Mouse (Mus musculus): ENCODE data around the gene Trpt1. TPM values are rescaled to one million over a fixed set of nuclear protein-coding genes. Genes with fewer than 3 reads are reported as not detected.

Trpt1 gene
- polyA plus RNA-seq, 1 experiment from 2014 or later: 10.6 TPM

GRCm38 (mm10) chr19:6994489-6994888, 1.4 kb upstream of the Trpt1 start:
- peaks cover 10% of the 10 kb centered on the region for H3K4me1 ChIP-seq (replicated peaks; ENCODE audit: control insufficient read depth, insufficient read depth, low read length)
- 0 out of 2 replicates have a peak, but pooled peaks cover 1% of the 10 kb centered on the region for H3K36me3 ChIP-seq (ENCODE audit: control insufficient read depth, insufficient read depth, low read length)
- 86% methylated on average over 8 of the region's 8 CpGs for WGBS
- H3K4me2 ChIP-seq (replicated peaks; ENCODE audit: low read depth, low read length): 0 out of 2 replicates have a peak overlapping the region, but pooled peaks have one; percentile 78
- no peak overlapping the region for H3K4me3 ChIP-seq (ENCODE audit: low read depth, low read length)
- no peaks in the 10 kb centered on the region for H3K9me3 ChIP-seq (ENCODE audit: control insufficient read depth, low read length)
- H3K27me3 ChIP-seq (ENCODE audit: control insufficient read depth, insufficient read depth, low read length): no peaks in the 10 kb centered on the region
- no peak overlapping the region for H3K9ac ChIP-seq (ENCODE audit: low read depth, low read length)
- H3K27ac ChIP-seq (ENCODE audit: low read depth, low read length): no peak overlapping the region
- ATAC-seq (ENCODE audit: low FRiP score) (no peak), DNase-seq (ENCODE audit: low spot score) (no peak)

GRCm38 (mm10) chr19:6995255-6995991, 508 bp upstream of the Trpt1 start:
- WGBS: 49% methylated on average over 21 of the region's 21 CpGs
- peak overlapping the region; percentile 52 for H3K4me3 ChIP-seq (ENCODE audit: low read depth, low read length)
- H3K4me1 ChIP-seq (replicated peaks; ENCODE audit: control insufficient read depth, insufficient read depth, low read length): peaks cover 10% of the 10 kb centered on the region
- no peaks in the 10 kb centered on the region for H3K9me3 ChIP-seq (ENCODE audit: control insufficient read depth, low read length)
- DNase-seq (ENCODE audit: low spot score): no peak
- H3K27me3 ChIP-seq (ENCODE audit: control insufficient read depth, insufficient read depth, low read length): no peaks in the 10 kb centered on the region
- 0 out of 2 replicates have a peak, but pooled peaks cover 4% of the 10 kb centered on the region for H3K36me3 ChIP-seq (ENCODE audit: control insufficient read depth, insufficient read depth, low read length)
- H3K9ac ChIP-seq (ENCODE audit: low read depth, low read length): peak overlapping the region; percentile 61
- peak overlapping the region; percentile 78 for H3K4me2 ChIP-seq (replicated peaks; ENCODE audit: low read depth, low read length)
- no peak overlapping the region for H3K27ac ChIP-seq (ENCODE audit: low read depth, low read length)
- ATAC-seq (ENCODE audit: low FRiP score): no peak

- 84% methylated on average over 9 of the region's 9 CpGs for WGBS
- H3K9ac ChIP-seq (ENCODE audit: low read depth, low read length): no peak overlapping the region
These were observed 1.9 kb downstream of the Trpt1 start for GRCm38 (mm10) chr19:6997721-6998290.

GRCm38 (mm10) chr19:6999360-7000063, 3.6 kb downstream of the Trpt1 start:
- no peaks in the 10 kb centered on the region for H3K9me3 ChIP-seq (ENCODE audit: control insufficient read depth, low read length)
- no peak overlapping the region for H3K27ac ChIP-seq (ENCODE audit: low read depth, low read length)
- H3K36me3 ChIP-seq (ENCODE audit: control insufficient read depth, insufficient read depth, low read length): 0 out of 2 replicates have a peak, but pooled peaks cover 4% of the 10 kb centered on the region
- ATAC-seq (ENCODE audit: low FRiP score) (no peak), DNase-seq (ENCODE audit: low spot score) (no peak)
- 93% methylated on average over 19 of the region's 19 CpGs for WGBS
- no peak overlapping the region for H3K9ac ChIP-seq (ENCODE audit: low read depth, low read length)
- peaks cover 7% of the 10 kb centered on the region; the same call in 1 of the 2 replicates for H3K4me1 ChIP-seq (replicated peaks; ENCODE audit: control insufficient read depth, insufficient read depth, low read length)
- H3K4me2 ChIP-seq (replicated peaks; ENCODE audit: low read depth, low read length): no peak overlapping the region
- no peaks in the 10 kb centered on the region for H3K27me3 ChIP-seq (ENCODE audit: control insufficient read depth, insufficient read depth, low read length)
- H3K4me3 ChIP-seq (ENCODE audit: low read depth, low read length): no peak overlapping the region

More at GRCm38 (mm10) chr19:6997721-6998290, 1.9 kb downstream of the Trpt1 start:
- Histone ChIP-seq H3K4me1 (replicated peaks; ENCODE audit: control insufficient read depth, insufficient read depth, low read length) (peaks cover 10% of the 10 kb centered on the region; the same call in 1 of the 2 replicates), H3K4me2 (replicated peaks; ENCODE audit: low read depth, low read length) (no peak overlapping the region), H3K36me3 (ENCODE audit: control insufficient read depth, insufficient read depth, low read length) (0 out of 2 replicates have a peak, but pooled peaks cover 4% of the 10 kb centered on the region), H3K9me3 (ENCODE audit: control insufficient read depth, low read length) (no peaks in the 10 kb centered on the region), H3K27ac (ENCODE audit: low read depth, low read length) (no peak overlapping the region), H3K4me3 (ENCODE audit: low read depth, low read length) (no peak overlapping the region), H3K27me3 (ENCODE audit: control insufficient read depth, insufficient read depth, low read length) (no peaks in the 10 kb centered on the region)
- DNase-seq (ENCODE audit: low spot score): no peak
- ATAC-seq (ENCODE audit: low FRiP score): no peak

GRCm38 (mm10) chr19:7006892-7007593, 11.1 kb downstream of the Trpt1 start:
- Histone ChIP-seq H3K36me3 (ENCODE audit: control insufficient read depth, insufficient read depth, low read length) (no peaks in the 10 kb centered on the region), H3K27me3 (ENCODE audit: control insufficient read depth, insufficient read depth, low read length) (no peaks in the 10 kb centered on the region), H3K4me1 (replicated peaks; ENCODE audit: control insufficient read depth, insufficient read depth, low read length) (no peaks in the 10 kb centered on the region), H3K9ac (ENCODE audit: low read depth, low read length) (no peak overlapping the region), H3K9me3 (ENCODE audit: control insufficient read depth, low read length) (no peaks in the 10 kb centered on the region), H3K4me2 (replicated peaks; ENCODE audit: low read depth, low read length) (no peak overlapping the region), H3K27ac (ENCODE audit: low read depth, low read length) (no peak overlapping the region), H3K4me3 (ENCODE audit: low read depth, low read length) (no peak overlapping the region)
- WGBS: 89% methylated on average over 8 of the region's 9 CpGs
- ATAC-seq (ENCODE audit: low FRiP score): no peak
- DNase-seq (ENCODE audit: low spot score): no peak

GRCm38 (mm10) chr19:7012426-7012825, 16.5 kb downstream of the Trpt1 start:
- Histone ChIP-seq H3K4me1 (replicated peaks; ENCODE audit: control insufficient read depth, insufficient read depth, low read length) (no peaks in the 10 kb centered on the region), H3K4me3 (ENCODE audit: low read depth, low read length) (no peak overlapping the region), H3K27ac (ENCODE audit: low read depth, low read length) (no peak overlapping the region), H3K9ac (ENCODE audit: low read depth, low read length) (no peak overlapping the region), H3K4me2 (replicated peaks; ENCODE audit: low read depth, low read length) (no peak overlapping the region), H3K36me3 (ENCODE audit: control insufficient read depth, insufficient read depth, low read length) (no peaks in the 10 kb centered on the region), H3K27me3 (ENCODE audit: control insufficient read depth, insufficient read depth, low read length) (no peaks in the 10 kb centered on the region), H3K9me3 (ENCODE audit: control insufficient read depth, low read length) (no peaks in the 10 kb centered on the region)
- 74% methylated on average over 4 of the region's 4 CpGs for whole genome bisulfite sequencing
- ATAC-seq (ENCODE audit: low FRiP score) (no peak), DNase-seq (ENCODE audit: low spot score) (no peak)

- H3K4me1 ChIP-seq (replicated peaks; ENCODE audit: control insufficient read depth, insufficient read depth, low read length): no peaks in the 10 kb centered on the region
- H3K36me3 ChIP-seq (ENCODE audit: control insufficient read depth, insufficient read depth, low read length): no peaks in the 10 kb centered on the region
These were observed 18.1 kb downstream of the Trpt1 start for GRCm38 (mm10) chr19:7013984-7014383.

GRCm38 (mm10) chr19:7014481-7015135, 18.7 kb downstream of the Trpt1 start:
- WGBS: 92% methylated on average over 20 of the region's 20 CpGs
- H3K9me3 ChIP-seq (ENCODE audit: control insufficient read depth, low read length): no peaks in the 10 kb centered on the region
- no peak overlapping the region for H3K27ac ChIP-seq (ENCODE audit: low read depth, low read length)
- H3K4me3 ChIP-seq (ENCODE audit: low read depth, low read length): no peak overlapping the region
- DNase-seq (ENCODE audit: low spot score): no peak
- H3K36me3 ChIP-seq (ENCODE audit: control insufficient read depth, insufficient read depth, low read length): peaks cover under 1% of the 10 kb centered on the region; the same call in 1 of the 2 replicates
- H3K9ac ChIP-seq (ENCODE audit: low read depth, low read length): no peak overlapping the region
- no peak overlapping the region for H3K4me2 ChIP-seq (replicated peaks; ENCODE audit: low read depth, low read length)
- H3K27me3 ChIP-seq (ENCODE audit: control insufficient read depth, insufficient read depth, low read length): no peaks in the 10 kb centered on the region
- ATAC-seq (ENCODE audit: low FRiP score): no peak
- H3K4me1 ChIP-seq (replicated peaks; ENCODE audit: control insufficient read depth, insufficient read depth, low read length): no peaks in the 10 kb centered on the region

More at GRCm38 (mm10) chr19:7013984-7014383, 18.1 kb downstream of the Trpt1 start:
- Histone ChIP-seq H3K4me3 (ENCODE audit: low read depth, low read length) (no peak overlapping the region), H3K4me2 (replicated peaks; ENCODE audit: low read depth, low read length) (no peak overlapping the region), H3K27ac (ENCODE audit: low read depth, low read length) (no peak overlapping the region), H3K9me3 (ENCODE audit: control insufficient read depth, low read length) (no peaks in the 10 kb centered on the region), H3K27me3 (ENCODE audit: control insufficient read depth, insufficient read depth, low read length) (no peaks in the 10 kb centered on the region), H3K9ac (ENCODE audit: low read depth, low read length) (no peak overlapping the region)
- ATAC-seq (ENCODE audit: low FRiP score) (no peak), DNase-seq (ENCODE audit: low spot score) (no peak)
- 83% methylated on average over 9 of the region's 9 CpGs for WGBS
